Mouse (Mus musculus) midbrain, embryonic 11.5 days (tissue): ENCODE data around the gene Hlcs. TPM values are rescaled to one million over a fixed set of nuclear protein-coding genes. Genes with fewer than 3 reads are reported as not detected.

Source experiments
- ATAC-seq: fragments of 200-750 bp; cut with Nextera tagmentation; 2 replicates; pipeline ENCODE4 v1.8.0; 2017; ENCODE audit warnings: moderate TSS enrichment, moderate library complexity; ENCODE audit not compliant: low FRiP score
- DNase-seq: peaks from one replicate; pipeline ENCODE4 v3.0.0; 2015; ENCODE audit warnings: low spot score; ENCODE audit errors: missing footprints
- H3K27ac ChIP-seq: fragments of 300-500 bp; sonication (generic); 2 replicates; pipeline ENCODE4 v1.5.1; 2014; ENCODE audit warnings: low read depth, low read length
- H3K27me3 ChIP-seq: fragments of 300-500 bp; sonication (generic); 2 replicates; pipeline ENCODE4 v1.6.1; 2014; ENCODE audit warnings: mild to moderate bottlenecking, low read length, moderate library complexity, mixed read lengths; ENCODE audit not compliant: control insufficient read depth, insufficient read depth
- H3K36me3 ChIP-seq: fragments of 300-500 bp; sonication (generic); 2 replicates; pipeline ENCODE4 v1.6.1; 2014; ENCODE audit warnings: mild to moderate bottlenecking, low read length, moderate library complexity, mixed read lengths; ENCODE audit not compliant: control insufficient read depth, insufficient read depth
- H3K4me1 ChIP-seq: fragments of 300-500 bp; sonication (generic); 2 replicates; pipeline ENCODE4 v1.6.1; 2014; ENCODE audit warnings: low read length; ENCODE audit not compliant: control insufficient read depth, insufficient read depth
- H3K4me2 ChIP-seq: fragments of 300-500 bp; sonication (generic); 2 replicates; pipeline ENCODE4 v1.6.1; 2014; ENCODE audit warnings: mild to moderate bottlenecking, moderate library complexity
- H3K4me3 ChIP-seq: fragments of 300-500 bp; sonication (generic); 2 replicates; pipeline ENCODE4 v1.5.1; 2014; ENCODE audit warnings: low read depth, low read length
- H3K9ac ChIP-seq: fragments of 300-500 bp; sonication (generic); 2 replicates; pipeline ENCODE4 v1.6.1; 2014; ENCODE audit warnings: low read length
- H3K9me3 ChIP-seq: fragments of 300-500 bp; sonication (generic); 2 replicates; pipeline ENCODE4 v1.6.1; 2016; ENCODE audit warnings: low read length; ENCODE audit not compliant: control insufficient read depth
- WGBS: fragments of 180-500 bp; shearing (Covaris S2); extraction: QIAGEN DNeasy Blood & Tissue Kit; methylation state at CpG from one replicate; pipeline ENCODE4 v1.1.7; 2014; 5-methylcytosine and 5-hydroxymethylcytosine counted together
- polyA plus RNA-seq: library from polyadenylated mRNA; unstranded; fragments of >200 nt; fragmentation: Nextera tagmentation; extraction: Ambion mirVana; gene quantifications from 2 replicates; pipeline ENCODE4 v1.2.1, GENCODE M21; 2014

Gene Hlcs
- polyA plus RNA-seq, result 8.0 and 8.1 TPM in 2 replicates

- H3K4me3 ChIP-seq, result peak within 1 kb of the TSS; percentile 70
- H3K27ac ChIP-seq, result peak within 1 kb of the TSS; percentile 98
- H3K4me1 ChIP-seq, result peaks cover 5% of the 10 kb centered on the region; the same call in 1 of the 2 replicates
- no peaks in the 10 kb centered on the region for H3K27me3 ChIP-seq
- H3K9ac ChIP-seq, result peak within 1 kb of the TSS; percentile 90
- ATAC-seq (peak; percentile 93), DNase-seq (peak; percentile 100)
- no peaks in the 10 kb centered on the region for H3K9me3 ChIP-seq
- H3K4me2 ChIP-seq, result peak within 1 kb of the TSS; percentile 71
- 1% methylated on average over 59 of the region's 64 CpGs for WGBS
- H3K36me3 ChIP-seq, result no peaks in the 10 kb centered on the region
These were observed at the start of gene Hlcs for GRCm38 (mm10) chr16:94313229-94314030. Gene Hlcs (minus strand): TSS chr16:94313571.

GRCm38 (mm10) chr16:94362174-94362873 lies 49.0 kb upstream of the Hlcs start:
- Histone ChIP-seq H3K36me3 (no peaks in the 10 kb centered on the region), H3K4me2 (no peak overlapping the region), H3K4me1 (peaks cover 4% of the 10 kb centered on the region; the same call in 1 of the 2 replicates), H3K9me3 (no peaks in the 10 kb centered on the region), H3K27ac (no peak overlapping the region), H3K27me3 (no peaks in the 10 kb centered on the region), H3K9ac (no peak overlapping the region), H3K4me3 (no peak overlapping the region)
- ATAC-seq, result 0 out of 2 replicates have a peak, but pooled peaks have one; percentile 52
- 52% methylated on average over 10 of the region's 10 CpGs for WGBS
- peak; percentile 86 for DNase-seq

GRCm38 (mm10) chr16:94360578-94361350 lies 47.4 kb upstream of the Hlcs start:
- Histone ChIP-seq H3K9me3 (no peaks in the 10 kb centered on the region), H3K4me3 (no peak overlapping the region), H3K36me3 (no peaks in the 10 kb centered on the region), H3K9ac (no peak overlapping the region), H3K27ac (no peak overlapping the region), H3K27me3 (no peaks in the 10 kb centered on the region), H3K4me1 (peaks cover 4% of the 10 kb centered on the region; the same call in 1 of the 2 replicates), H3K4me2 (no peak overlapping the region)
- ATAC-seq (no peak), DNase-seq (no peak)
- WGBS, result 87% methylated on average over 13 of the region's 13 CpGs

DNA sequence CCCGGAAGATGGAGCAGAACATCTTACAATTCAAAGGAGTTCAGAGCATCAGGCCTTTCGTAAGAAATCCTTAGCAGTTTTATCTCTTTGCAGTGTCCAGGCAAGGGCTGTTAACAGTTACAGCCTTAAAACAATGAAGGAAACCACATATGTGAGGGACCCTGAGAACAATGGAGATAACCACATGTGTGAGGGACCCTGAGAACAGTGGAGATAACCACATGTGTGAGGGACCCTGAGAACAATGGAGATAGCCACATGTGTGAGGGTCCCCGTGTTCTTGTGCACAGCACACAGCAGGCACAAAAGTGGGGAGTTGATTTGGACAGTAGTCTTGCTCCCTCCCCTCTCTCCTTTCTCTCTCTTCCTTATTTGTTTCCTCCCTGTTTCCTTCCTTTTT lies 44.7 kb upstream of the Hlcs start:
- DNase-seq (no peak), ATAC-seq (no peak)

GRCm38 (mm10) chr16:94356776-94357494 lies 43.6 kb upstream of the Hlcs start:
- peaks cover 2% of the 10 kb centered on the region; the same call in 1 of the 2 replicates for H3K4me1 ChIP-seq
- no peak overlapping the region for H3K27ac ChIP-seq
- 85% methylated on average over 11 of the region's 11 CpGs for WGBS
- H3K9ac ChIP-seq, result no peak overlapping the region
- DNase-seq (no peak), ATAC-seq (no peak)
- H3K4me3 ChIP-seq, result no peak overlapping the region
- H3K9me3 ChIP-seq, result no peaks in the 10 kb centered on the region
- H3K27me3 ChIP-seq, result no peaks in the 10 kb centered on the region
- no peaks in the 10 kb centered on the region for H3K36me3 ChIP-seq
- no peak overlapping the region for H3K4me2 ChIP-seq

More for the DNA sequence above, 44.7 kb upstream of the Hlcs start:
- peaks cover 6% of the 10 kb centered on the region for H3K4me1 ChIP-seq
- H3K27ac ChIP-seq, result no peak overlapping the region
- WGBS, result 81% methylated on average over 3 of the region's 3 CpGs
- H3K4me3 ChIP-seq, result no peak overlapping the region
- H3K27me3 ChIP-seq, result no peaks in the 10 kb centered on the region
- H3K9me3 ChIP-seq, result no peaks in the 10 kb centered on the region
- H3K4me2 ChIP-seq, result no peak overlapping the region
- H3K9ac ChIP-seq, result no peak overlapping the region
- H3K36me3 ChIP-seq, result no peaks in the 10 kb centered on the region

DNA sequence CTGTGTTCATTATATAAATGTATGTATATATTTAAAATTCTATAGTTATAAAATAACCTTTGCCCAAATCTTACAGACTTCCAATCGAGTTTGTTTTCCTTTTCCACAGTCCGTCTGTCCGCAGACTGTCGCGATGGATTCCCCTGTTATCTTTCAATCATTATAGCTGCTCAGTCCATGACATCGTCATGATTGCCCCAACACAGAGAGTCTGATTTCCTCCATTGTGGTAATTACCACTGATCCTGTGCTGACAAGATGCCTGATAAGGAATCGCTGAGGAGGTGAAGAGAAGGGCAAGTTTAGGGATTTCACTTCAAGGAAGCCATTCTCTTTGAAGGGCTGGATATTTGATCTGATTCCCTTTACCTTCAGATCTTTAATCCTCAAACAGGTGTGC lies 42.7 kb upstream of the Hlcs start:
- no peak for ATAC-seq
- DNase-seq, result no peak
- H3K36me3 ChIP-seq, result no peaks in the 10 kb centered on the region
- no peak overlapping the region for H3K4me3 ChIP-seq
- H3K4me2 ChIP-seq, result no peak overlapping the region
- H3K9ac ChIP-seq, result no peak overlapping the region
- H3K4me1 ChIP-seq, result peaks cover 2% of the 10 kb centered on the region; the same call in 1 of the 2 replicates
- no peaks in the 10 kb centered on the region for H3K9me3 ChIP-seq
- no peak overlapping the region for H3K27ac ChIP-seq
- WGBS, result 77% methylated on average over 7 of the region's 7 CpGs
- no peaks in the 10 kb centered on the region for H3K27me3 ChIP-seq

- 68% methylated on average over 9 of the region's 9 CpGs for WGBS
- H3K9ac ChIP-seq, result no peak overlapping the region
- ATAC-seq, result no peak
- no peak overlapping the region for H3K27ac ChIP-seq
- H3K27me3 ChIP-seq, result no peaks in the 10 kb centered on the region
- H3K9me3 ChIP-seq, result no peaks in the 10 kb centered on the region
- no peak overlapping the region for H3K4me2 ChIP-seq
- H3K36me3 ChIP-seq, result no peaks in the 10 kb centered on the region
- peaks cover 2% of the 10 kb centered on the region; the same call in 1 of the 2 replicates for H3K4me1 ChIP-seq
- DNase-seq, result no peak
- H3K4me3 ChIP-seq, result no peak overlapping the region
These were observed 41.1 kb upstream of the Hlcs start for GRCm38 (mm10) chr16:94354450-94354849.

- DNase-seq, result no peak
- H3K4me1 ChIP-seq, result peaks cover 2% of the 10 kb centered on the region; the same call in 1 of the 2 replicates
- WGBS, result 77% methylated on average over 10 of the region's 10 CpGs
- H3K27me3 ChIP-seq, result no peaks in the 10 kb centered on the region
- H3K9me3 ChIP-seq, result no peaks in the 10 kb centered on the region
- H3K9ac ChIP-seq, result no peak overlapping the region
- no peak overlapping the region for H3K4me3 ChIP-seq
- no peak overlapping the region for H3K27ac ChIP-seq
- no peak overlapping the region for H3K4me2 ChIP-seq
- no peak for ATAC-seq
- H3K36me3 ChIP-seq, result no peaks in the 10 kb centered on the region
These were observed 36.9 kb upstream of the Hlcs start for GRCm38 (mm10) chr16:94350287-94350677.
